In genomic region chr15:5243959-5244905, GRCm38 (mm10) we compare ENCODE assay signal across 8 mouse cellular contexts. TPM values are rescaled to one million over a fixed set of nuclear protein-coding genes. Genes with fewer than 3 reads are reported as not detected.
DNase-seq lines count a peak whose midpoint lies in the region; ATAC-seq and TF ChIP-seq lines count a peak whose summit lies in the region.

Ptger4 (minus strand) TSS chr15:5244187.

- H3K4me3 ChIP-seq in G1E (ENCODE audit: low read depth, low read length), result peak within 1 kb of the TSS; percentile 93
- H3K4me3 ChIP-seq in forebrain, embryonic 14.5 days (ENCODE audit: low read depth, low read length), result peak within 1 kb of the TSS; percentile 38
- H3K4me3 ChIP-seq in lung, embryonic 15.5 days, result peak within 1 kb of the TSS; percentile 53
- peak within 1 kb of the TSS; percentile 47 for H3K4me3 ChIP-seq in olfactory bulb, adult 2 months (ENCODE audit: insufficient read depth, low read depth, low read length)

- H3K27me3 ChIP-seq in G1E (ENCODE audit: insufficient read depth, low read length), result no peaks in the 10 kb centered on the region
- peaks cover 37% of the 10 kb centered on the region for H3K27me3 ChIP-seq in forebrain, embryonic 14.5 days (replicated peaks; ENCODE audit: control insufficient read depth, insufficient read depth, low read length)
- peaks cover 57% of the 10 kb centered on the region for H3K27me3 ChIP-seq in lung, embryonic 15.5 days

- H3K9me3 ChIP-seq in G1E (replicated peaks), result no peaks in the 10 kb centered on the region
- no peaks in the 10 kb centered on the region for H3K9me3 ChIP-seq in forebrain, embryonic 14.5 days (replicated peaks; ENCODE audit: control insufficient read depth, low read length)
- H3K9me3 ChIP-seq in lung, embryonic 15.5 days, result no peaks in the 10 kb centered on the region

- intact Hi-C loops in heart, postnatal 25 days (cut with DNase I), result loop anchor here (5.0 to 10.0 kb wide), 3 partner anchors 68 to 281 kb away; no protein-coding TSS in a partner anchor

- WGBS in forebrain, embryonic 14.5 days, result under 1% methylated on average over 59 of the region's 61 CpGs
- WGBS in lung, embryonic 15.5 days, result under 1% methylated on average over 58 of the region's 61 CpGs
- WGBS in olfactory bulb, adult 2 months, result under 1% methylated on average over 61 of the region's 61 CpGs

- peak; percentile 92 for DNase-seq in G1E (ENCODE audit: low spot score)
- peak; percentile 32 for DNase-seq in cerebellum, adult 11-12 months
- peak; percentile 89 for DNase-seq in forebrain, embryonic 14.5 days (ENCODE audit: low spot score)
- DNase-seq in heart, postnatal 25 days (ENCODE audit: low spot score), result peak; percentile 91
- peak; percentile 68 to 79 for DNase-seq in layer of hippocampus, adult 18-20 months (ENCODE audit: low spot score in 2 of 2)
- DNase-seq in thymus, postnatal 0 days (ENCODE audit: low spot score), result peak; percentile 96

- H3K36me3 ChIP-seq in G1E (replicated peaks), result peaks cover 22% of the 10 kb centered on the region
- no peaks in the 10 kb centered on the region for H3K36me3 ChIP-seq in forebrain, embryonic 14.5 days (ENCODE audit: control insufficient read depth, insufficient read depth, low read length)
- no peaks in the 10 kb centered on the region for H3K36me3 ChIP-seq in lung, embryonic 15.5 days

- H3K4me2 ChIP-seq in forebrain, embryonic 14.5 days (ENCODE audit: low read length), result peak within 1 kb of the TSS; percentile 79
- peak within 1 kb of the TSS; percentile 97 for H3K4me2 ChIP-seq in lung, embryonic 15.5 days

- no peak for TF ChIP-seq POLR2A in olfactory bulb, adult 2 months (IDR thresholded peaks at IDR 0.05; ENCODE audit: insufficient read depth, low read depth, low read length)

- H3K9ac ChIP-seq in forebrain, embryonic 14.5 days (ENCODE audit: low read length), result peak within 1 kb of the TSS; percentile 41; the same call in 1 of the 2 replicates
- H3K9ac ChIP-seq in lung, embryonic 15.5 days, result peak within 1 kb of the TSS; percentile 40; the same call in 1 of the 2 replicates

- ATAC-seq in G1E (ENCODE audit: extremely low read depth, insufficient number of reproducible peaks, low FRiP score, poor library complexity, severe bottlenecking), result peak; percentile 67
- peak; percentile 98 for ATAC-seq in forebrain, embryonic 14.5 days
- ATAC-seq in lung, embryonic 15.5 days (ENCODE audit: borderline replicate concordance, extremely low read depth, low FRiP score, low TSS enrichment), result peak; percentile 97

- H3K4me1 ChIP-seq in G1E (ENCODE audit: insufficient read depth, low read depth, low read length), result peaks cover 36% of the 10 kb centered on the region
- H3K4me1 ChIP-seq in forebrain, embryonic 14.5 days (ENCODE audit: control insufficient read depth, insufficient read depth, low read length), result peaks cover 15% of the 10 kb centered on the region
- peaks cover 31% of the 10 kb centered on the region for H3K4me1 ChIP-seq in lung, embryonic 15.5 days
- H3K4me1 ChIP-seq in olfactory bulb, adult 2 months (ENCODE audit: control insufficient read depth, insufficient read depth, low read length), result peaks cover 26% of the 10 kb centered on the region

- TF ChIP-seq CTCF in G1E (IDR thresholded peaks at IDR 0.05; ENCODE audit: low read depth, low read length), result no peak
- TF ChIP-seq CTCF in olfactory bulb, adult 2 months (IDR thresholded peaks at IDR 0.05; ENCODE audit: insufficient read depth, low read depth, low read length), result no peak

- H3K27ac ChIP-seq in forebrain, embryonic 14.5 days (ENCODE audit: low read depth, low read length), result no peak within 1 kb of the TSS
- H3K27ac ChIP-seq in lung, embryonic 15.5 days, result no peak within 1 kb of the TSS
- H3K27ac ChIP-seq in olfactory bulb, adult 2 months (ENCODE audit: insufficient read depth, low read depth, low read length), result no peak within 1 kb of the TSS

RNA-seq across cellular contexts. Expression of gene Ptger4, which starts in this region (rescaled TPM):
- total RNA-seq in G1E (2014; fragmentation: Nextera tagmentation), result 19.4 and 20.5 TPM in 2 replicates
- 6.9 and 7.7 TPM in 2 replicates for total RNA-seq in G1E (2017)
- polyA plus RNA-seq in G1E (2012), result 14.9 and 15.9 TPM in 2 replicates
- 0.42 and 0.51 TPM in 2 replicates for polyA plus RNA-seq in forebrain, embryonic 14.5 days (2014; fragmentation: Nextera tagmentation; extraction: Ambion mirVana)
- total RNA-seq in heart, postnatal 25 days (2021), result 1 to 10 TPM; 2.5 to 2.6 TPM
- under 1 TPM; 0.67 to 0.76 TPM for total RNA-seq in layer of hippocampus, adult 18-20 months (2021)
- polyA plus RNA-seq in lung, embryonic 15.5 days (2015; fragmentation: Nextera tagmentation; extraction: Ambion mirVana), result 1.5 and 2.1 TPM in 2 replicates
- polyA plus RNA-seq in olfactory bulb, adult 2 months (2012; ENCODE audit: insufficient read depth, insufficient read length, low replicate concordance, missing spikeins), result not detected in 2 replicates
- polyA plus RNA-seq in thymus, postnatal 0 days (2015; fragmentation: Nextera tagmentation; extraction: Ambion mirVana), result 18.2 and 18.3 TPM in 2 replicates

Comparison
In these comparisons a context has a peak if more than half of its experiments do, and no peak if none do; other contexts are left out.
1. Peak in DNase-seq, ATAC-seq, H3K4me3 ChIP-seq, H3K9ac ChIP-seq and H3K4me2 ChIP-seq in forebrain, embryonic 14.5 days; RNA of the gene not detected or under 1 TPM.
2. Peak in DNase-seq in layer of hippocampus, adult 18-20 months; RNA of the gene not detected or under 1 TPM.
3. DNase-seq: peak in every context shown above with its lines; median percentile 96 in thymus, postnatal 0 days; 92 in G1E; 91 in heart, postnatal 25 days; 89 in forebrain, embryonic 14.5 days; 74 in layer of hippocampus, adult 18-20 months; 32 in cerebellum, adult 11-12 months.
4. H3K4me3 ChIP-seq: peak in every context shown above with its lines; median percentile 93 in G1E; 53 in lung, embryonic 15.5 days; 47 in olfactory bulb, adult 2 months; 38 in forebrain, embryonic 14.5 days.